Mouse (Mus musculus): ENCODE measurements around the gene Pcgf5. TPM values are rescaled to one million over a fixed set of nuclear protein-coding genes. Genes with fewer than 3 reads are reported as not detected.

The Pcgf5 gene
- total and polyA plus RNA-seq, 3 experiments: 29.1 to 76.4 (median 61.7) TPM

- Histone ChIP-seq H3K4me3 (no peak overlapping the region), H3K79me2 (replicated peaks; ENCODE audit: control insufficient read depth, insufficient read depth, low read length) (0 out of 2 replicates have a peak, but pooled peaks cover 1% of the 10 kb centered on the region), H3K9ac (ENCODE audit: low read depth, low read length) (no peak overlapping the region), H3K27me3 (ENCODE audit: control insufficient read depth, insufficient read depth, low read length) (no peaks in the 10 kb centered on the region), H3K27ac (no peak overlapping the region), H3K4me1 (ENCODE audit: control insufficient read depth, insufficient read depth, low read length) (peaks cover 1% of the 10 kb centered on the region), H3K36me3 (ENCODE audit: control insufficient read depth, insufficient read depth, low read length) (no peaks in the 10 kb centered on the region)
- DNase-seq: no peak
- intact Hi-C loops (cut with DNase I): no loop called here
- WGBS: 89% methylated on average over 7 of the region's 7 CpGs
- TF ChIP-seq POLR2A (IDR thresholded peaks at IDR 0.05; ENCODE audit: insufficient read depth, low read depth, low read length): no peak
- TF ChIP-seq EP300 (IDR thresholded peaks at IDR 0.05; ENCODE audit: insufficient read depth, low read depth, low read length): no peak
- no peak for TF ChIP-seq CTCF (IDR thresholded peaks at IDR 0.05)
These were observed 29.6 kb downstream of the Pcgf5 start for GRCm38 (mm10) chr19:36377729-36378128.

GRCm38 (mm10) chr19:36378511-36379232 lies 30.6 kb downstream of the Pcgf5 start:
- TF ChIP-seq POLR2A (IDR thresholded peaks at IDR 0.05; ENCODE audit: insufficient read depth, low read depth, low read length) (no peak), CTCF (IDR thresholded peaks at IDR 0.05) (no peak), EP300 (IDR thresholded peaks at IDR 0.05; ENCODE audit: insufficient read depth, low read depth, low read length) (no peak)
- DNase-seq: no peak
- Histone ChIP-seq H3K4me1 (ENCODE audit: control insufficient read depth, insufficient read depth, low read length) (peaks cover 1% of the 10 kb centered on the region), H3K27ac (no peak overlapping the region), H3K4me3 (no peak overlapping the region), H3K36me3 (ENCODE audit: control insufficient read depth, insufficient read depth, low read length) (no peaks in the 10 kb centered on the region), H3K27me3 (ENCODE audit: control insufficient read depth, insufficient read depth, low read length) (no peaks in the 10 kb centered on the region), H3K79me2 (replicated peaks; ENCODE audit: control insufficient read depth, insufficient read depth, low read length) (0 out of 2 replicates have a peak, but pooled peaks cover 1% of the 10 kb centered on the region), H3K9ac (ENCODE audit: low read depth, low read length) (no peak overlapping the region)
- intact Hi-C loops (cut with DNase I): no loop called here
- WGBS: 78% methylated on average over 15 of the region's 15 CpGs

DNA sequence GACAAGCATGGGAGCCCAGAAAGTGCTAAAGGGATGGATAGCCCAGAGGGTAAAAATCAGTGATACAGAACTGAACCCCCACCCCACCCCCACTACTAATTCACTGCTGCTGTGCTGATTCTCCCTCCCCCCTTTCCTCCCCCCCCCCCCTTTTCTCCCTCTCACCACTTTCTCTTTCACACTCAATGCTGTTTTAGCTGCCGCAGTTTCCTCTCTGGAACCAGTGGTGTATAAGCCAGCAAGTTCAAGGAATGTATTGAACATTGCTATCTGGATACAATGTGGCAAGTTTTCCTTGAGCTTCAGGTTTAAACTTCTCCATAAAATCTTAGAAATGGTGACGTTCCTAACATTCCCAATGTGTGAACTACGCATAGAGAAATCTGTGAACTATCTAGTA lies 34.8 kb downstream of the Pcgf5 start:
- no peak overlapping the region for H3K27ac ChIP-seq
- whole genome bisulfite sequencing: 80% methylated on average over 3 of the region's 3 CpGs
- intact Hi-C loops (cut with DNase I): no loop called here

GRCm38 (mm10) chr19:36383977-36384376 lies 35.9 kb downstream of the Pcgf5 start:
- Histone ChIP-seq H3K9ac (ENCODE audit: low read depth, low read length) (no peak overlapping the region), H3K36me3 (ENCODE audit: control insufficient read depth, insufficient read depth, low read length) (0 out of 2 replicates have a peak, but pooled peaks cover 2% of the 10 kb centered on the region), H3K4me3 (no peak overlapping the region), H3K27me3 (ENCODE audit: control insufficient read depth, insufficient read depth, low read length) (no peaks in the 10 kb centered on the region), H3K4me1 (ENCODE audit: control insufficient read depth, insufficient read depth, low read length) (peaks cover 2% of the 10 kb centered on the region; the same call in 1 of the 2 replicates), H3K79me2 (replicated peaks; ENCODE audit: control insufficient read depth, insufficient read depth, low read length) (no peaks in the 10 kb centered on the region), H3K27ac (no peak overlapping the region)
- TF ChIP-seq CTCF (IDR thresholded peaks at IDR 0.05) (no peak), POLR2A (IDR thresholded peaks at IDR 0.05; ENCODE audit: insufficient read depth, low read depth, low read length) (no peak), EP300 (IDR thresholded peaks at IDR 0.05; ENCODE audit: insufficient read depth, low read depth, low read length) (no peak)
- intact Hi-C loops (cut with DNase I): no loop called here
- DNase-seq: no peak
- 67% methylated on average over 5 of the region's 5 CpGs for WGBS

More for the DNA sequence above, 34.8 kb downstream of the Pcgf5 start:
- no peak for DNase-seq
- Histone ChIP-seq H3K79me2 (replicated peaks; ENCODE audit: control insufficient read depth, insufficient read depth, low read length) (no peaks in the 10 kb centered on the region), H3K4me3 (no peak overlapping the region), H3K36me3 (ENCODE audit: control insufficient read depth, insufficient read depth, low read length) (0 out of 2 replicates have a peak, but pooled peaks cover 2% of the 10 kb centered on the region), H3K4me1 (ENCODE audit: control insufficient read depth, insufficient read depth, low read length) (peaks cover 2% of the 10 kb centered on the region; the same call in 1 of the 2 replicates), H3K9ac (ENCODE audit: low read depth, low read length) (no peak overlapping the region), H3K27me3 (ENCODE audit: control insufficient read depth, insufficient read depth, low read length) (no peaks in the 10 kb centered on the region)
- no peak for TF ChIP-seq CTCF (IDR thresholded peaks at IDR 0.05)
- no peak for TF ChIP-seq EP300 (IDR thresholded peaks at IDR 0.05; ENCODE audit: insufficient read depth, low read depth, low read length)
- TF ChIP-seq POLR2A (IDR thresholded peaks at IDR 0.05; ENCODE audit: insufficient read depth, low read depth, low read length): no peak

DNA sequence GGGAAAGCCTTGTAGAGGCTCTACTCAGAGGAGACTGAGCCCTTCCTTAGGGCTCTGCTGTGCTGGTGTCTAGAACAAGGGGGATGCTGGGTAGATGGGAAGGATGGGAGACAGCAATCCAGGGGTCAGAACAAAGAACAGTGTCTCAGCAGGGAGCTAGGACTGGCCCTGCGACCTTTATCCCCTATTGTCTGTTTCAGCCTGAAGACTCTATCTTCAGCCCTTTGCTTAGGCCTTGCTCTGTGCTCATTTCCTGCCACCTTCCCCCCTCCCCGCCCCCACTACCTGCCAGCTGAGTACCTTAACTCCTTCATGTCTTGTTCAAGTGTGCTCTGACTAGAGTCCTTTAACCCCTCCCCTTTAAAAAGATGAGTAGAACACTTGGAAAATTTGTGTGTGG lies 36.3 kb downstream of the Pcgf5 start:
- H3K4me1 ChIP-seq (ENCODE audit: control insufficient read depth, insufficient read depth, low read length): peaks cover 2% of the 10 kb centered on the region; the same call in 1 of the 2 replicates
- 16% methylated on average over 2 of the region's 2 CpGs for WGBS
- no peaks in the 10 kb centered on the region for H3K79me2 ChIP-seq (replicated peaks; ENCODE audit: control insufficient read depth, insufficient read depth, low read length)
- no peak overlapping the region for H3K9ac ChIP-seq (ENCODE audit: low read depth, low read length)
- no peak overlapping the region for H3K27ac ChIP-seq
- no peak overlapping the region for H3K4me3 ChIP-seq
- intact Hi-C loops (cut with DNase I): no loop called here
- 0 out of 2 replicates have a peak, but pooled peaks cover 2% of the 10 kb centered on the region for H3K36me3 ChIP-seq (ENCODE audit: control insufficient read depth, insufficient read depth, low read length)
- TF ChIP-seq POLR2A (IDR thresholded peaks at IDR 0.05; ENCODE audit: insufficient read depth, low read depth, low read length) (no peak), EP300 (IDR thresholded peaks at IDR 0.05; ENCODE audit: insufficient read depth, low read depth, low read length) (no peak), CTCF (IDR thresholded peaks at IDR 0.05) (no peak)
- no peak for DNase-seq
- H3K27me3 ChIP-seq (ENCODE audit: control insufficient read depth, insufficient read depth, low read length): no peaks in the 10 kb centered on the region

DNA sequence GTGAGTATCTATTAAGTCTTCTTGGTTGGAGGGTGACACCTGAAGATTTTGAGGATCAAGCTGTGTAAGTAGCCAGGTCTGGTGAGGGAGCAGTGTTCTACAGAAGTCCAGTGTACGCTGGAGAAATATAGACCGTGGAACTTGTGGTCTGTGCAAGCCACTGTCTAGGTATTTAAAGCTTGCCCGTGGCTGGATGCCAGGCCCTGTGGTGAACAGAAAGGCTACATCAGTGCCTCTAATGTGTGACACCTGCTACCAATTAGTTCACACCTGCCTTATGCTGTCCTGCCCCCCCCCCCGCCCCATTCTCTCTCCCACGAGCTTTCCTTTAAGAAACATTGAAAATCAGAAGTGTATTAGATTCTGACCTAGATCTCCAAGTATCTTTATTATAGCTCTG lies 40.4 kb downstream of the Pcgf5 start:
- no peak for DNase-seq
- intact Hi-C loops (cut with DNase I): no loop called here
- 68% methylated on average over 5 of the region's 5 CpGs for WGBS
- no peak overlapping the region for H3K27ac ChIP-seq
- H3K27me3 ChIP-seq (ENCODE audit: control insufficient read depth, insufficient read depth, low read length): no peaks in the 10 kb centered on the region
- H3K4me1 ChIP-seq (ENCODE audit: control insufficient read depth, insufficient read depth, low read length): peaks cover 2% of the 10 kb centered on the region; the same call in 1 of the 2 replicates
- 0 out of 2 replicates have a peak, but pooled peaks cover 2% of the 10 kb centered on the region for H3K36me3 ChIP-seq (ENCODE audit: control insufficient read depth, insufficient read depth, low read length)
- H3K9ac ChIP-seq (ENCODE audit: low read depth, low read length): no peak overlapping the region
- no peak overlapping the region for H3K4me3 ChIP-seq
- no peaks in the 10 kb centered on the region for H3K79me2 ChIP-seq (replicated peaks; ENCODE audit: control insufficient read depth, insufficient read depth, low read length)
- TF ChIP-seq POLR2A (IDR thresholded peaks at IDR 0.05; ENCODE audit: insufficient read depth, low read depth, low read length): no peak
- TF ChIP-seq CTCF (IDR thresholded peaks at IDR 0.05): no peak
- TF ChIP-seq EP300 (IDR thresholded peaks at IDR 0.05; ENCODE audit: insufficient read depth, low read depth, low read length): no peak
